Mouse (Mus musculus) erythroblast, embryonic 14.5 days (primary cell): ENCODE results near the gene Gm44503. TPM values are rescaled to one million over a fixed set of nuclear protein-coding genes. Genes with fewer than 3 reads are reported as not detected.

Experiments used
- H3K27me3 ChIP-seq: 2 replicates; pipeline ENCODE4 v1.6.1; 2012; ENCODE audit warnings: inconsistent platforms; ENCODE audit not compliant: control insufficient read depth
- H3K36me3 ChIP-seq: 2 replicates; pipeline ENCODE4 v1.6.1; 2012; ENCODE audit warnings: mild to moderate bottlenecking, inconsistent platforms; ENCODE audit not compliant: control insufficient read depth
- H3K4me1 ChIP-seq: 2 replicates; pipeline ENCODE4 v1.6.1; 2012; ENCODE audit warnings: inconsistent platforms; ENCODE audit not compliant: control insufficient read depth
- H3K4me3 ChIP-seq: replicated peaks from 2 replicates; pipeline ENCODE3; 2012; ENCODE audit warnings: moderate library complexity, mild to moderate bottlenecking, inconsistent platforms
- H3K9me3 ChIP-seq: 2 replicates; pipeline ENCODE4 v1.6.1; 2012; ENCODE audit warnings: low read length, inconsistent platforms, mixed read lengths; ENCODE audit not compliant: control insufficient read depth
- GATA1 ChIP-seq: IDR thresholded peaks from 2 replicates; pipeline ENCODE4 v1.6.1; 2012; ENCODE audit warnings: low read length, inconsistent platforms, mixed read lengths
- TAL1 ChIP-seq: IDR thresholded peaks from 3 replicates; pipeline ENCODE4 v1.6.1; 2012; ENCODE audit warnings: low read length, inconsistent platforms, mixed read lengths
- polyA plus RNA-seq: library from polyadenylated mRNA; stranded (reverse); fragments of >175 nt; gene quantifications from 2 replicates; pipeline ENCODE4 v1.2.3, GENCODE M21; 2012

Gene Gm44503
- 0.01 and 0.04 TPM in 2 replicates for polyA plus RNA-seq

GRCm38 (mm10) chr9:72958521-72959450 lies at the start of gene Gm44503, which contains the start of gene Dyx1c1:
Gene Gm44503, plus strand, starts transcription at chr9:72958852.
Gene Dyx1c1, plus strand, starts transcription at chr9:72958785.
- TF ChIP-seq TAL1 (no peak), GATA1 (no peak)
- Histone ChIP-seq H3K4me3 (peak within 1 kb of the TSS; percentile 68), H3K36me3 (no peaks in the 10 kb centered on the region), H3K9me3 (no peaks in the 10 kb centered on the region), H3K4me1 (peaks cover 16% of the 10 kb centered on the region), H3K27me3 (no peaks in the 10 kb centered on the region)

- Histone ChIP-seq H3K9me3 (no peaks in the 10 kb centered on the region), H3K4me1 (no peaks in the 10 kb centered on the region), H3K27me3 (no peaks in the 10 kb centered on the region), H3K4me3 (no peak overlapping the region), H3K36me3 (no peaks in the 10 kb centered on the region)
- TF ChIP-seq TAL1, result no peak
- TF ChIP-seq GATA1, result no peak
Observed at GRCm38 (mm10) chr9:72911381-72911780, 47.3 kb upstream of the Gm44503 start.

GRCm38 (mm10) chr9:72913551-72913950 lies 45.1 kb upstream of the Gm44503 start:
- Histone ChIP-seq H3K9me3 (no peaks in the 10 kb centered on the region), H3K4me1 (no peaks in the 10 kb centered on the region), H3K36me3 (no peaks in the 10 kb centered on the region), H3K27me3 (no peaks in the 10 kb centered on the region), H3K4me3 (no peak overlapping the region)
- TF ChIP-seq TAL1 (no peak), GATA1 (no peak)

GRCm38 (mm10) chr9:72915728-72916127 lies 42.9 kb upstream of the Gm44503 start:
- no peaks in the 10 kb centered on the region for H3K4me1 ChIP-seq
- H3K4me3 ChIP-seq, result no peak overlapping the region
- no peaks in the 10 kb centered on the region for H3K9me3 ChIP-seq
- H3K27me3 ChIP-seq, result no peaks in the 10 kb centered on the region
- H3K36me3 ChIP-seq, result no peaks in the 10 kb centered on the region
- TF ChIP-seq GATA1 (no peak), TAL1 (no peak)

- Histone ChIP-seq H3K36me3 (no peaks in the 10 kb centered on the region), H3K4me3 (no peak overlapping the region), H3K9me3 (no peaks in the 10 kb centered on the region), H3K4me1 (no peaks in the 10 kb centered on the region), H3K27me3 (peaks cover 51% of the 10 kb centered on the region)
- TF ChIP-seq TAL1 (no peak), GATA1 (no peak)
Observed at GRCm38 (mm10) chr9:72923068-72923467, 35.6 kb upstream of the Gm44503 start.

- Histone ChIP-seq H3K36me3 (no peaks in the 10 kb centered on the region), H3K27me3 (peaks cover 53% of the 10 kb centered on the region), H3K4me1 (no peaks in the 10 kb centered on the region), H3K4me3 (peak within 1 kb of the TSS; percentile 40), H3K9me3 (no peaks in the 10 kb centered on the region)
- TF ChIP-seq TAL1 (no peak), GATA1 (no peak)
Observed at GRCm38 (mm10) chr9:72925021-72925934, 33.4 kb upstream of the Gm44503 start, which contains the start of gene Pygo1. Gene Pygo1, plus strand, starts transcription at chr9:72925645.

- H3K4me3 ChIP-seq, result peak overlapping the region; percentile 35
- no peaks in the 10 kb centered on the region for H3K9me3 ChIP-seq
- H3K27me3 ChIP-seq, result peaks cover 53% of the 10 kb centered on the region
- TF ChIP-seq TAL1, result no peak
- no peak for TF ChIP-seq GATA1
- no peaks in the 10 kb centered on the region for H3K36me3 ChIP-seq
- no peaks in the 10 kb centered on the region for H3K4me1 ChIP-seq
Observed at GRCm38 (mm10) chr9:72925935-72926258, 32.8 kb upstream of the Gm44503 start.

GRCm38 (mm10) chr9:72931166-72931790 lies 27.4 kb upstream of the Gm44503 start:
- no peak for TF ChIP-seq TAL1
- TF ChIP-seq GATA1, result no peak
- Histone ChIP-seq H3K4me3 (no peak overlapping the region), H3K27me3 (peaks cover 19% of the 10 kb centered on the region), H3K36me3 (no peaks in the 10 kb centered on the region), H3K9me3 (no peaks in the 10 kb centered on the region), H3K4me1 (no peaks in the 10 kb centered on the region)
